Mouse (Mus musculus): Measurements from ENCODE around the gene Hid1.

DNA sequence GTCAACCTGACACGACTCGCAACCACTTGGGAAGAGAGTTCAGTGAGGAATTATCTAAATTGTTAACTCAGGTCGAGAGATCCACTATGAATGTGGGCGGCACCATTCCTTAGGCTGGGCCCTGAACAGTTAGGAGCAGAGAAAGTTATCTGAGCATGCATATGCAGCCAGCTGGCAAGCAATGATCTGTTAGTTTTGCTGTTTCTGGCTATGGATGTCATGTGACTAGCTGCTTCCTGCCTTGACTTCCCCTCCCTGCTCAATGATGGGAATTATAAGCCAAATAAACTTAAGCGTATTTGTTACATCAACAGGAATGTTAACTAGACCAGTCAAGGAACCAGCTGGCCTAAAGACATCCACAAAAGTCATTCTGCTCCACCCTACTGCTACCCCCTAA lies 14.2 kb downstream of the Hid1 start:
- TF ChIP-seq POLR2A (IDR thresholded peaks at IDR 0.05; ENCODE audit: borderline replicate concordance, insufficient read depth, low read length): no peak
- no peak for TF ChIP-seq CTCF (IDR thresholded peaks at IDR 0.05; ENCODE audit: borderline replicate concordance, insufficient read depth, low read depth, low read length)
